Mouse (Mus musculus) heart, embryonic 13.5 days (tissue): ENCODE results near the gene Selenos. TPM values are rescaled to one million over a fixed set of nuclear protein-coding genes. Genes with fewer than 3 reads are reported as not detected.

Experiments
- ATAC-seq: fragments of 200-750 bp; cut with Nextera tagmentation; 2 replicates; pipeline ENCODE4 v1.8.0; 2017; ENCODE audit warnings: moderate TSS enrichment; ENCODE audit not compliant: insufficient number of reproducible peaks, low FRiP score, low TSS enrichment; ENCODE audit errors: extremely low read depth
- H3K27ac ChIP-seq: fragments of 300-500 bp; sonication (generic); replicated peaks from 2 replicates; pipeline ENCODE4 v1.5.1; 2015; ENCODE audit warnings: moderate library complexity, mild to moderate bottlenecking, inconsistent platforms
- H3K27me3 ChIP-seq: fragments of 300-500 bp; sonication (generic); replicated peaks from 2 replicates; pipeline ENCODE4 v1.6.1; 2015; ENCODE audit warnings: mild to moderate bottlenecking, inconsistent platforms
- H3K36me3 ChIP-seq: fragments of 300-500 bp; sonication (generic); 2 replicates; pipeline ENCODE4 v1.6.1; 2015; ENCODE audit warnings: mild to moderate bottlenecking, inconsistent platforms
- H3K4me1 ChIP-seq: fragments of 300-500 bp; sonication (generic); 2 replicates; pipeline ENCODE4 v1.6.1; 2015; ENCODE audit warnings: inconsistent platforms
- H3K4me2 ChIP-seq: fragments of 300-500 bp; sonication (generic); 2 replicates; pipeline ENCODE4 v1.6.1; 2015; ENCODE audit warnings: inconsistent platforms, mild to moderate bottlenecking, moderate library complexity
- H3K4me3 ChIP-seq: fragments of 300-500 bp; sonication (generic); 2 replicates; pipeline ENCODE4 v1.5.1; 2015; ENCODE audit warnings: moderate library complexity, mild to moderate bottlenecking, inconsistent platforms
- H3K9ac ChIP-seq: fragments of 300-500 bp; sonication (generic); 2 replicates; pipeline ENCODE4 v1.6.1; 2015; ENCODE audit warnings: inconsistent platforms, mild to moderate bottlenecking, moderate library complexity
- H3K9me3 ChIP-seq: fragments of 300-500 bp; sonication (generic); 2 replicates; pipeline ENCODE4 v1.6.1; 2016; ENCODE audit warnings: inconsistent platforms
- WGBS: fragments of 180-500 bp; shearing (Covaris S2); methylation state at CpG from one replicate; pipeline ENCODE4 v1.1.7; 2015; ENCODE audit warnings: mixed read lengths; 5-methylcytosine and 5-hydroxymethylcytosine counted together
- polyA plus RNA-seq: library from polyadenylated mRNA; unstranded; fragments of >200 nt; fragmentation: Nextera tagmentation; extraction: Ambion mirVana; gene quantifications from 2 replicates; pipeline ENCODE4 v1.2.1, GENCODE M21; 2015

Selenos gene
- polyA plus RNA-seq, 1 experiment from 2014 or later: 66.1 TPM

GRCm38 (mm10) chr7:66088077-66088476, 8.6 kb downstream of the Selenos start:
- Histone ChIP-seq H3K36me3 (peaks cover 99% of the 10 kb centered on the region), H3K9ac (no peak overlapping the region), H3K27me3 (no peaks in the 10 kb centered on the region), H3K9me3 (no peaks in the 10 kb centered on the region), H3K27ac (no peak overlapping the region), H3K4me2 (no peak overlapping the region), H3K4me3 (no peak overlapping the region), H3K4me1 (peaks cover 2% of the 10 kb centered on the region; the same call in 1 of the 2 replicates)
- WGBS: 76% methylated on average over 2 of the region's 2 CpGs
- ATAC-seq: no peak

GRCm38 (mm10) chr7:66090676-66091190, 11.3 kb downstream of the Selenos start:
- Histone ChIP-seq H3K36me3 (peaks cover 72% of the 10 kb centered on the region), H3K27me3 (no peaks in the 10 kb centered on the region), H3K4me2 (no peak overlapping the region), H3K27ac (no peak overlapping the region), H3K9me3 (no peaks in the 10 kb centered on the region), H3K4me1 (no peaks in the 10 kb centered on the region), H3K4me3 (no peak overlapping the region), H3K9ac (no peak overlapping the region)
- no peak for ATAC-seq
- WGBS: 86% methylated on average over 11 of the region's 11 CpGs

GRCm38 (mm10) chr7:66091553-66091952, 12.1 kb downstream of the Selenos start:
- H3K4me3 ChIP-seq: no peak overlapping the region
- no peak overlapping the region for H3K27ac ChIP-seq
- 83% methylated on average over 7 of the region's 7 CpGs for whole genome bisulfite sequencing
- H3K4me1 ChIP-seq: no peaks in the 10 kb centered on the region
- H3K9me3 ChIP-seq: no peaks in the 10 kb centered on the region
- no peak overlapping the region for H3K9ac ChIP-seq
- H3K36me3 ChIP-seq: peaks cover 64% of the 10 kb centered on the region
- H3K27me3 ChIP-seq: no peaks in the 10 kb centered on the region
- no peak for ATAC-seq
- no peak overlapping the region for H3K4me2 ChIP-seq

GRCm38 (mm10) chr7:66092656-66093055, 13.2 kb downstream of the Selenos start:
- ATAC-seq: no peak
- 81% methylated on average over 8 of the region's 8 CpGs for WGBS
- Histone ChIP-seq H3K4me2 (no peak overlapping the region), H3K4me1 (no peaks in the 10 kb centered on the region), H3K4me3 (no peak overlapping the region), H3K9me3 (no peaks in the 10 kb centered on the region), H3K27me3 (no peaks in the 10 kb centered on the region), H3K36me3 (peaks cover 53% of the 10 kb centered on the region), H3K27ac (no peak overlapping the region), H3K9ac (no peak overlapping the region)

- no peak overlapping the region for H3K4me2 ChIP-seq
- H3K9me3 ChIP-seq: no peaks in the 10 kb centered on the region
- H3K36me3 ChIP-seq: peaks cover 38% of the 10 kb centered on the region
- no peak for ATAC-seq
- H3K27me3 ChIP-seq: no peaks in the 10 kb centered on the region
- H3K9ac ChIP-seq: no peak overlapping the region
- H3K4me3 ChIP-seq: no peak overlapping the region
- no peaks in the 10 kb centered on the region for H3K4me1 ChIP-seq
- no peak overlapping the region for H3K27ac ChIP-seq
- 64% methylated on average over 5 of the region's 5 CpGs for WGBS
Observed at GRCm38 (mm10) chr7:66094141-66094540, 14.7 kb downstream of the Selenos start.

GRCm38 (mm10) chr7:66098803-66099202, 19.4 kb downstream of the Selenos start:
- peaks cover 3% of the 10 kb centered on the region; the same call in 1 of the 2 replicates for H3K4me1 ChIP-seq
- H3K36me3 ChIP-seq: no peaks in the 10 kb centered on the region; the same call in 1 of the 2 replicates
- H3K9me3 ChIP-seq: no peaks in the 10 kb centered on the region
- H3K4me3 ChIP-seq: no peak overlapping the region
- H3K27me3 ChIP-seq: peaks cover 10% of the 10 kb centered on the region
- WGBS: 72% methylated on average over 7 of the region's 7 CpGs
- H3K27ac ChIP-seq: no peak overlapping the region
- ATAC-seq: no peak
- H3K4me2 ChIP-seq: no peak overlapping the region
- no peak overlapping the region for H3K9ac ChIP-seq

- Histone ChIP-seq H3K4me3 (no peak overlapping the region), H3K36me3 (no peaks in the 10 kb centered on the region), H3K9me3 (no peaks in the 10 kb centered on the region), H3K27me3 (peaks cover 10% of the 10 kb centered on the region), H3K4me1 (peaks cover 17% of the 10 kb centered on the region), H3K4me2 (no peak overlapping the region), H3K27ac (no peak overlapping the region), H3K9ac (no peak overlapping the region)
- WGBS: 5% methylated on average over 4 of the region's 4 CpGs
- ATAC-seq: no peak
Observed at GRCm38 (mm10) chr7:66101866-66102265, 22.4 kb downstream of the Selenos start.

- Histone ChIP-seq H3K4me2 (no peak overlapping the region), H3K9me3 (no peaks in the 10 kb centered on the region), H3K9ac (no peak overlapping the region), H3K4me1 (peaks cover 29% of the 10 kb centered on the region), H3K27me3 (peaks cover 10% of the 10 kb centered on the region), H3K36me3 (no peaks in the 10 kb centered on the region), H3K27ac (no peak overlapping the region), H3K4me3 (no peak overlapping the region)
- ATAC-seq: no peak
- 85% methylated on average over 5 of the region's 5 CpGs for WGBS
Observed at GRCm38 (mm10) chr7:66104531-66104930, 25.1 kb downstream of the Selenos start.

GRCm38 (mm10) chr7:66105771-66106170, 26.3 kb downstream of the Selenos start:
- peaks cover 6% of the 10 kb centered on the region for H3K27me3 ChIP-seq
- no peaks in the 10 kb centered on the region for H3K36me3 ChIP-seq
- H3K9ac ChIP-seq: no peak overlapping the region
- no peak overlapping the region for H3K4me2 ChIP-seq
- H3K27ac ChIP-seq: no peak overlapping the region
- H3K4me1 ChIP-seq: peaks cover 34% of the 10 kb centered on the region
- ATAC-seq: no peak
- no peak overlapping the region for H3K4me3 ChIP-seq
- no peaks in the 10 kb centered on the region for H3K9me3 ChIP-seq
- WGBS: 56% methylated on average over 4 of the region's 4 CpGs

- Histone ChIP-seq H3K27ac (no peak overlapping the region), H3K9ac (no peak overlapping the region), H3K4me3 (no peak overlapping the region), H3K27me3 (no peaks in the 10 kb centered on the region), H3K9me3 (no peaks in the 10 kb centered on the region), H3K4me1 (peaks cover 42% of the 10 kb centered on the region), H3K36me3 (no peaks in the 10 kb centered on the region), H3K4me2 (no peak overlapping the region)
- ATAC-seq: no peak
- 69% methylated on average over 7 of the region's 7 CpGs for WGBS
Observed at GRCm38 (mm10) chr7:66106581-66107056, 27.2 kb downstream of the Selenos start.

- no peak overlapping the region for H3K9ac ChIP-seq
- H3K4me1 ChIP-seq: peaks cover 45% of the 10 kb centered on the region
- H3K27ac ChIP-seq: no peak overlapping the region
- H3K4me2 ChIP-seq: no peak overlapping the region
- H3K27me3 ChIP-seq: no peaks in the 10 kb centered on the region
- 56% methylated on average over 11 of the region's 11 CpGs for WGBS
- no peaks in the 10 kb centered on the region for H3K36me3 ChIP-seq
- H3K4me3 ChIP-seq: no peak overlapping the region
- no peak for ATAC-seq
- H3K9me3 ChIP-seq: no peaks in the 10 kb centered on the region
Observed at GRCm38 (mm10) chr7:66107206-66107605, 27.8 kb downstream of the Selenos start.

- Histone ChIP-seq H3K4me2 (0 out of 2 replicates have a peak overlapping the region, but pooled peaks have one; percentile 94), H3K27me3 (no peaks in the 10 kb centered on the region), H3K9me3 (no peaks in the 10 kb centered on the region), H3K27ac (no peak overlapping the region), H3K4me1 (peaks cover 52% of the 10 kb centered on the region), H3K9ac (no peak overlapping the region), H3K4me3 (no peak overlapping the region), H3K36me3 (no peaks in the 10 kb centered on the region)
- ATAC-seq: no peak
- 11% methylated on average over 7 of the region's 7 CpGs for WGBS
Observed at GRCm38 (mm10) chr7:66107930-66108329, 28.5 kb downstream of the Selenos start.
